Mouse (Mus musculus): Measurements from ENCODE around the gene Sh3yl1.

Sh3yl1 gene

GRCm38 (mm10) chr12:30944197-30944596 is 32.7 kb downstream of the Sh3yl1 start:
- DNase-seq (ENCODE audit: low read depth, low spot score): no peak

GRCm38 (mm10) chr12:30970700-30971099 is 59.2 kb downstream of the Sh3yl1 start:
- DNase-seq (ENCODE audit: low read depth, low spot score): no peak

GRCm38 (mm10) chr12:31003795-31004194 is 92.3 kb downstream of the Sh3yl1 start:
- DNase-seq (ENCODE audit: low read depth, low spot score): no peak

GRCm38 (mm10) chr12:31005010-31005409 is 93.5 kb downstream of the Sh3yl1 start:
- DNase-seq (ENCODE audit: low read depth, low spot score): peak; percentile 74

- DNase-seq (ENCODE audit: low read depth, low spot score): peak; percentile 56
Measured at GRCm38 (mm10) chr12:31008171-31008570, 96.7 kb downstream of the Sh3yl1 start.
